Mouse (Mus musculus): ENCODE measurements around the gene Xxylt1.

- TF ChIP-seq CTCF (IDR thresholded peaks at IDR 0.05; ENCODE audit: extremely low read depth, insufficient read depth, low read length): no peak
- no peak for TF ChIP-seq POLR2A (IDR thresholded peaks at IDR 0.05; ENCODE audit: extremely low read depth, insufficient read depth, low read length)
Observed at GRCm38 (mm10) chr16:30939903-30940302, 141.3 kb downstream of the Xxylt1 start.
